ENCODE assay signal across 1 mouse cellular context in the genomic region with DNA sequence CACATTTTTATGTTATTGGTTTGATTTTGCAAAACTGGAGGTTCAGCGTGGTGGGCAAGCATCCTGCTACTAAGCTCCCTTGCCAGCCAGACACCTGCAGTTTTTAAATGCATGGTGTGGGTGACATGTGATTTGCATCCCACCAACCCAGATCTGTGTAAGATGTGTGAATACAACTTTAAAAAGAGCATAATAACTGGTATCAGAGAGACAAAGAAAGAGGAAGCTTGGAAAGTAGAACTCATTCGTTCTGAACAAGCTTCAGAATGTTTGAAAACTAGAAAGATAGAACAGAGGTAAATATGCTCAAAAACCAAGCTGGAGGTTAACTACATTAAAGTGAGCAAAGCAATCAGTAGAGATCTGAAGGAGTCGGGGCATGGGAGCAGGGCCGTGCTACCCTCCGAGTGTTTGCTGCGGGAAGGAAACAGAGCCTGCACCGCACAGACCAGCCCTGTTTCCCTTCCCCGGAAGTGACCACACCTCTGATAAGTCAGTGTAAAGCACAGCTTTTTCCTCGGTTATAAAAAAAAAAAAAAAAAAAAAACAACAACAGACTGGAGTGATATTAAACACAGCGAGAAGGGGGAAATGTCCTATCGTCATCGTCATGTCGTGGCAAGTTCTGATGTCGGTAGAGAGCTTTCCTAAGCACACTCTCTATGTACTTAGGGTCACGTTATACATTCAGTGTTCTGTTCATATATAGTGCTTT.
TF ChIP-seq lines count a peak whose summit lies in the region.

No protein-coding gene starts in this region.

TF ChIP-seq in MEL, 35 proteins besides CTCF, POLR2A, EP300 and RAD21:
- no peak for TF ChIP-seq CHD1 (IDR thresholded peaks at IDR 0.05; ENCODE audit: low read depth, low read length)
- TF ChIP-seq ZC3H11A (IDR thresholded peaks at IDR 0.05; ENCODE audit: low read depth, low read length) = no peak
- peak; percentile 60 for TF ChIP-seq ZNF384 (IDR thresholded peaks at IDR 0.05; ENCODE audit: low read depth, low read length)
- TF ChIP-seq USF1 (IDR thresholded peaks at IDR 0.05; ENCODE audit: low read depth, low read length) = no peak
- TF ChIP-seq ETS1 (IDR thresholded peaks at IDR 0.05; ENCODE audit: low read depth, low read length) = no peak
- TF ChIP-seq MYB (IDR thresholded peaks at IDR 0.05; ENCODE audit: low read depth, low read length) = no peak
- peak; percentile 43 for TF ChIP-seq GATA1 (IDR thresholded peaks at IDR 0.05; ENCODE audit: low read depth, low read length)
- TF ChIP-seq UBTF (IDR thresholded peaks at IDR 0.05; ENCODE audit: borderline replicate concordance, insufficient read depth, low read depth, low read length) = no peak
